Mouse (Mus musculus) thymus, adult 2 months (tissue): ENCODE results near the gene Ppm1b.

Experiments
- CTCF ChIP-seq: fragments of 200-500 bp; IDR thresholded peaks from 2 replicates; pipeline ENCODE4 v1.5.1; 2012; ENCODE audit warnings: mild to moderate bottlenecking, control low read depth, low read length, moderate library complexity, borderline replicate concordance; ENCODE audit not compliant: control insufficient read depth, poor library complexity, insufficient read depth; ENCODE audit errors: extremely low read depth
- POLR2A ChIP-seq: fragments of 200-500 bp; IDR thresholded peaks from 2 replicates; pipeline ENCODE4 v1.6.1; 2012; ENCODE audit warnings: mild to moderate bottlenecking, low read length, control low read depth, moderate library complexity; ENCODE audit not compliant: control insufficient read depth, poor library complexity, insufficient read depth; ENCODE audit errors: extremely low read depth

- TF ChIP-seq CTCF = no peak
- TF ChIP-seq POLR2A = no peak
Observed at GRCm38 (mm10) chr17:85024237-85024636, 67.7 kb downstream of the Ppm1b start.
